Mouse (Mus musculus) lung, postnatal 0 days (tissue): ENCODE results near the gene Nek8. TPM values are rescaled to one million over a fixed set of nuclear protein-coding genes. Genes with fewer than 3 reads are reported as not detected.

ENCODE experiments used
- ATAC-seq: fragments of 200-750 bp; cut with Nextera tagmentation; 2 replicates; pipeline ENCODE4 v1.8.0; 2017; ENCODE audit warnings: moderate library complexity
- DNase-seq: peaks from one replicate; pipeline ENCODE4 v3.0.0-alpha.2; 2016; ENCODE audit warnings: low spot score
- H3K27ac ChIP-seq: fragments of 300-500 bp; sonication (generic); 2 replicates; pipeline ENCODE4 v1.5.1; 2014; ENCODE audit warnings: antibody characterized with exemption, mild to moderate bottlenecking, low read length, mixed read lengths
- H3K27me3 ChIP-seq: fragments of 300-500 bp; sonication (generic); replicated peaks from 2 replicates; pipeline ENCODE4 v1.6.1; 2014; ENCODE audit warnings: low read length, mixed read lengths; ENCODE audit not compliant: insufficient read depth
- H3K36me3 ChIP-seq: fragments of 300-500 bp; sonication (generic); 2 replicates; pipeline ENCODE4 v1.6.1; 2014; ENCODE audit warnings: low read length, mixed read lengths; ENCODE audit not compliant: insufficient read depth
- H3K4me1 ChIP-seq: fragments of 300-500 bp; sonication (generic); 2 replicates; pipeline ENCODE4 v1.6.1; 2014; ENCODE audit warnings: antibody characterized with exemption, low read depth, low read length, mixed read lengths; ENCODE audit not compliant: insufficient read depth
- H3K4me2 ChIP-seq: fragments of 300-500 bp; sonication (generic); replicated peaks from 2 replicates; pipeline ENCODE4 v1.6.1; 2014; ENCODE audit warnings: low read depth, mild to moderate bottlenecking, low read length, moderate library complexity, mixed read lengths
- H3K4me3 ChIP-seq: fragments of 300-500 bp; sonication (generic); 2 replicates; pipeline ENCODE4 v1.5.1; 2014; ENCODE audit warnings: low read depth, low read length
- H3K9ac ChIP-seq: fragments of 300-500 bp; sonication (generic); replicated peaks from 2 replicates; pipeline ENCODE4 v1.6.1; 2014; ENCODE audit warnings: low read depth, mild to moderate bottlenecking
- H3K9me3 ChIP-seq: fragments of 300-500 bp; sonication (generic); 2 replicates; pipeline ENCODE4 v1.6.1; 2016; ENCODE audit warnings: low read length, mixed read lengths
- CTCF ChIP-seq: IDR thresholded peaks from 2 replicates; pipeline ENCODE4 v1.5.1; 2016; ENCODE audit warnings: antibody characterized with exemption, mild to moderate bottlenecking
- EP300 ChIP-seq: IDR thresholded peaks from 2 replicates; pipeline ENCODE4 v1.6.1; 2016; ENCODE audit warnings: antibody characterized with exemption, mild to moderate bottlenecking, control low read depth
- WGBS: fragments of 180-500 bp; shearing (Covaris S2); extraction: QIAGEN DNeasy Blood & Tissue Kit; methylation state at CpG from one replicate; pipeline ENCODE4 v1.1.7; 2014; 5-methylcytosine and 5-hydroxymethylcytosine counted together
- polyA plus RNA-seq: library from polyadenylated mRNA; unstranded; fragments of >200 nt; fragmentation: Nextera tagmentation; extraction: Ambion mirVana; gene quantifications from 2 replicates; pipeline ENCODE4 v1.2.1, GENCODE M21; 2015

Nek8 gene
- polyA plus RNA-seq, 1 experiment from 2014 or later: 11.7 TPM

- no peaks in the 10 kb centered on the region for H3K27me3 ChIP-seq
- no peaks in the 10 kb centered on the region for H3K9me3 ChIP-seq
- no peak overlapping the region for H3K4me3 ChIP-seq
- DNase-seq: no peak
- H3K4me1 ChIP-seq: no peaks in the 10 kb centered on the region
- no peak overlapping the region for H3K9ac ChIP-seq
- no peak for TF ChIP-seq CTCF
- TF ChIP-seq EP300: no peak
- ATAC-seq: no peak
- 89% methylated on average over 6 of the region's 6 CpGs for WGBS
- no peaks in the 10 kb centered on the region for H3K36me3 ChIP-seq
- no peak overlapping the region for H3K4me2 ChIP-seq
- H3K27ac ChIP-seq: no peak overlapping the region
These were observed 42.6 kb downstream of the Nek8 start for GRCm38 (mm10) chr11:78133915-78134314.

GRCm38 (mm10) chr11:78129458-78129857, 47.0 kb downstream of the Nek8 start:
- ATAC-seq (no peak), DNase-seq (no peak)
- H3K27ac ChIP-seq: no peak overlapping the region
- TF ChIP-seq EP300: no peak
- no peak for TF ChIP-seq CTCF
- H3K4me2 ChIP-seq: no peak overlapping the region
- no peaks in the 10 kb centered on the region for H3K4me1 ChIP-seq
- no peaks in the 10 kb centered on the region for H3K27me3 ChIP-seq
- WGBS: 75% methylated on average over 8 of the region's 8 CpGs
- no peaks in the 10 kb centered on the region for H3K9me3 ChIP-seq
- H3K4me3 ChIP-seq: no peak overlapping the region
- no peak overlapping the region for H3K9ac ChIP-seq
- no peaks in the 10 kb centered on the region for H3K36me3 ChIP-seq

DNA sequence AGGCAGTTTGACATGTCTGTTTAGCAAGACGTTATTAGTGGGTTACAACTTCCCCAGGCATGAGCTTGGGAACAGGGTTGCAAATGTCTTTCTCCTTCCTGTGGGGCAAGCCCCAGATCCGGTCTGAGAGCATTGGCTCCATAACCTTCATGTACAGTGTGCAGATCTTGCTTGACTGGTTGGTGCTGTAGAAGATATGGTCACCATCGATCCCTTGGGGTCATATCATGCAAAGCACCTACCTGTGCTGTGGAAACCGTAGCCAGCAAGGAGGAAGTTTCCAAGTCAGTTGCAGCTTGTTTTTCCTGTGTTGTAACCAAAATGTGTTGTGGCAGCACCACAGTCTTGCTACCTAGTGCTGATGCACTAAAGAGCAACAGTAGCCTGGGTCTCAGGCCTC, 49.7 kb downstream of the Nek8 start:
- 58% methylated on average over 4 of the region's 4 CpGs for WGBS
- H3K4me3 ChIP-seq: no peak overlapping the region
- H3K36me3 ChIP-seq: no peaks in the 10 kb centered on the region
- no peaks in the 10 kb centered on the region for H3K27me3 ChIP-seq
- no peak for DNase-seq
- no peaks in the 10 kb centered on the region for H3K9me3 ChIP-seq
- no peak overlapping the region for H3K27ac ChIP-seq
- TF ChIP-seq EP300 (no peak), CTCF (no peak)
- ATAC-seq: no peak
- no peak overlapping the region for H3K9ac ChIP-seq
- H3K4me1 ChIP-seq: no peaks in the 10 kb centered on the region
- no peak overlapping the region for H3K4me2 ChIP-seq

DNA sequence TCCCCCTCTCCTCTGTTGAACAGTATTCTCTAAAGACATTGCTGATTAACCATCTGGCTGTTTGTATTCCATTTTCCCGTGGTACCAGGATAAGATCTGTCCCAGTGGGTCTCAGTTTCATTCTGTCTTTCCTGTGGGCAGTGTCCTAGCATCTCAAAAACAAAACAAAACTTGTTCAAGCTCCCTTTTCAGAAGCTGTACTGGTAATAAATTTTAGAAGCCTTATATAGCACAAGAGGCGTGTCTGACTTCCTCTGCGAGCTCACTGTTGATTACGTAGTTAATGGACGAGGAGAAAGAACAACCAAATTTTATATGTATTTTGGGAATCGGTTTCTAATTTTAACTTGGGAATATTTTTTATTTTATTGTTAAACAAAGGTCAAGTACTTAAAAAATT, 50.8 kb downstream of the Nek8 start:
- Histone ChIP-seq H3K36me3 (no peaks in the 10 kb centered on the region), H3K4me3 (no peak overlapping the region), H3K27me3 (no peaks in the 10 kb centered on the region), H3K4me1 (no peaks in the 10 kb centered on the region), H3K9me3 (no peaks in the 10 kb centered on the region), H3K27ac (no peak overlapping the region), H3K4me2 (no peak overlapping the region), H3K9ac (no peak overlapping the region)
- ATAC-seq: no peak
- DNase-seq: peak; percentile 27
- WGBS: 51% methylated on average over 6 of the region's 6 CpGs
- TF ChIP-seq CTCF: no peak
- TF ChIP-seq EP300: no peak

- Histone ChIP-seq H3K9ac (no peak overlapping the region), H3K4me2 (no peak overlapping the region), H3K27ac (no peak overlapping the region), H3K4me3 (no peak overlapping the region), H3K27me3 (no peaks in the 10 kb centered on the region), H3K4me1 (0 out of 2 replicates have a peak, but pooled peaks cover 4% of the 10 kb centered on the region), H3K9me3 (no peaks in the 10 kb centered on the region), H3K36me3 (no peaks in the 10 kb centered on the region)
- no peak for TF ChIP-seq CTCF
- TF ChIP-seq EP300: no peak
- no peak for ATAC-seq
- DNase-seq: no peak
These were observed 52.7 kb downstream of the Nek8 start for GRCm38 (mm10) chr11:78123782-78124181.

GRCm38 (mm10) chr11:78122815-78123214, 53.7 kb downstream of the Nek8 start:
- H3K4me1 ChIP-seq: 0 out of 2 replicates have a peak, but pooled peaks cover 4% of the 10 kb centered on the region
- TF ChIP-seq EP300 (no peak), CTCF (no peak)
- no peaks in the 10 kb centered on the region for H3K9me3 ChIP-seq
- H3K9ac ChIP-seq: no peak overlapping the region
- H3K27ac ChIP-seq: no peak overlapping the region
- no peaks in the 10 kb centered on the region for H3K27me3 ChIP-seq
- WGBS: 70% methylated on average over 4 of the region's 4 CpGs
- DNase-seq (no peak), ATAC-seq (no peak)
- no peak overlapping the region for H3K4me3 ChIP-seq
- H3K36me3 ChIP-seq: no peaks in the 10 kb centered on the region
- no peak overlapping the region for H3K4me2 ChIP-seq

DNA sequence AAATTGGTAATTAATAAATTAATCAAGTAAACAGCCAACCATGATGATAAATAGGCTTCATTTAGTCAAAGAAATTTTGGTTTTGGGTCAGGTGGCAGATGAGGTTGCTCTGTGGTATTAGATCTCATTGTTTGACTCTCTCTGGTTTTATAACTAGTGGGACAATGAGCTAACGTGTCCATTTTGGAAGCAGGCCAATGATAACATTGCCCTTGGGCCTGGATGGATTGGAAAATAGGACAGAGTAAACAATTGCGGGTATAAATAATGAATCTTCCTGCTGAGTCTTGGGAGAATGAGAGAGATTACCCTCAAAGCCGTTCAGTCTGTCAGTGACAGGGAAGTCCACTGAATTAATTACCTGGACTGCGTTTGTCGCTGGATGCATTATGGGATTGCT, 55.3 kb downstream of the Nek8 start:
- Histone ChIP-seq H3K27ac (no peak overlapping the region), H3K9ac (no peak overlapping the region), H3K27me3 (no peaks in the 10 kb centered on the region), H3K4me1 (peaks cover 4% of the 10 kb centered on the region; the same call in 1 of the 2 replicates), H3K4me3 (no peak overlapping the region), H3K9me3 (no peaks in the 10 kb centered on the region), H3K4me2 (no peak overlapping the region), H3K36me3 (no peaks in the 10 kb centered on the region)
- 38% methylated on average over 5 of the region's 5 CpGs for WGBS
- TF ChIP-seq EP300: peak; percentile 36; the same call in 1 of the 2 replicates
- TF ChIP-seq CTCF: no peak
- peak; percentile 54 for DNase-seq
- ATAC-seq: no peak
